Mouse (Mus musculus) kidney, adult 2 months (tissue): Measurements from ENCODE around the gene Ube2z.

Experiments
- CTCF ChIP-seq: fragments of 200-500 bp; conservative IDR thresholded peaks from 2 replicates; pipeline ENCODE4 v1.5.1; 2011; ENCODE audit warnings: low read depth, mild to moderate bottlenecking, control low read depth, low read length, moderate library complexity, mixed read lengths; ENCODE audit not compliant: insufficient read depth, insufficient read length
- POLR2A ChIP-seq: fragments of 200-500 bp; IDR thresholded peaks from one replicate; pipeline ENCODE4 v1.6.1; 2011; ENCODE audit warnings: low read depth, low read length, control low read depth

GRCm38 (mm10) chr11:96073295-96073993 is 8.3 kb upstream of the Ube2z start:
- no peak for TF ChIP-seq CTCF
- TF ChIP-seq POLR2A = no peak
